Mouse (Mus musculus): ENCODE data around the gene Akt3. TPM values are rescaled to one million over a fixed set of nuclear protein-coding genes. Genes with fewer than 3 reads are reported as not detected.
A peak's percentile ranks its signal among the peaks of the same experiment; 100 is the strongest.

Akt3 gene
- polyA plus RNA-seq, 1 experiment = 8.7 TPM

DNA sequence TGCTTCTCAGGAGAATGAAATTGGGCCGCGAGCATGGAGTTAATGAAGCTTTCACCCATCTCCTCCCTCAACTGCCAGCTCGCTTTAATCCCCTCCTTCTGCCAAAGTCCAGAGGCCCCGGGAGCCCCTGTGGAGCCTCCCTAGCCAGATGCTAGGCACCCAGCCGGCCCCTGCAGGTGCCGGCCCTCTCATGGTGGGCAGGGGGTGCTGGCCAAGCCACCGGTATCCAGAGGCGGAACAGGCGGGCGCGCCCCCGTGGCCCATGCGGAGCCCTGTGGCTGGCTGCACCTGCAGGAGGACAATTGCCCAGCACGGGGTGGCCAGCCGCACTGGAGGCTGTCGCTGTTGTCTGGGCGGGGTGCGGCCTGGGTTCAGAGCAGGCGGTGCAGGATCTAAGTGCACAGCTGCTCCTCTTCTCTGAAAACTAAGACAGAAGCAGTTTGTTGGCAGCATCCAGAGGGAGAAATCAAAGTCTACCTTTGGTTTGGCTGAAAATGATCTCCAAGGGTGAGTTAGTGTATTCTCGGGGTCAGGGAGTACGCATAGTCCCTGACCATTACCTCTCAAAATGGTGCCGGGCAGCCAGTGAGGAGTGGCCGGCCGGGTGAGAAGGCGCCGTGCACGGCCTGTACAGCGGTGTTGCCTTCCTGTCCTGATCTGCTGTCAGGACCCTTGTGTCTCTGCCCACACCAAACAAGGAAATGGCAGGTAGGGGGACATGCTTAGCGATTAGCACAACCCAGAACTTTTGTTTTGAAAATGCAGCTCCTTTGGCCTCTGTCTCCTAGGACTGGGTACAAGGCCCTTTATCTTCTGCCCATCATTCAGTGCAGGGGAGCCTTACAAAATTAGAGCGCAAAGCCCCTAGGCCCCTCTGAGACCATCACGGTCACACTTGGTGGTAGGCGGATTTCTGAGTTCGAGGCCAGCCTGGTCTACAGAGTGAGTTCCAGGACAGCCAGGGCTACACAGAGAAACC is 260.0 kb downstream of the Akt3 start:
- Histone ChIP-seq H3K4me2 (ENCODE audit: low read depth) (no peak overlapping the region), H3ac (ENCODE audit: control insufficient read depth, insufficient read length) (no peak overlapping the region), H3K79me2 (ENCODE audit: control insufficient read depth, insufficient read depth) (no peaks in the 10 kb centered on the region), H3K4me3 (no peak overlapping the region), H3K27me3 (ENCODE audit: control insufficient read depth, insufficient read depth, insufficient read length) (no peaks in the 10 kb centered on the region), H3K36me3 (ENCODE audit: control insufficient read depth, insufficient read depth) (no peaks in the 10 kb centered on the region)
- TF ChIP-seq E2F4 (IDR thresholded peaks at IDR 0.05; ENCODE audit: insufficient read depth) (no peak), MYOG (IDR thresholded peaks at IDR 0.05; ENCODE audit: control insufficient read depth in 1 of 3, insufficient read depth in 1 of 3, insufficient read length in 2 of 3, low read depth in 2 of 3) (peak in 2 of 3 experiments; percentile 64 to 67), MYOD1 (IDR thresholded peaks at IDR 0.05; ENCODE audit: control insufficient read depth in 1 of 3, insufficient read length in 2 of 3, low read depth in 2 of 3) (peak in 1 of 3 experiments; percentile 46)

DNA sequence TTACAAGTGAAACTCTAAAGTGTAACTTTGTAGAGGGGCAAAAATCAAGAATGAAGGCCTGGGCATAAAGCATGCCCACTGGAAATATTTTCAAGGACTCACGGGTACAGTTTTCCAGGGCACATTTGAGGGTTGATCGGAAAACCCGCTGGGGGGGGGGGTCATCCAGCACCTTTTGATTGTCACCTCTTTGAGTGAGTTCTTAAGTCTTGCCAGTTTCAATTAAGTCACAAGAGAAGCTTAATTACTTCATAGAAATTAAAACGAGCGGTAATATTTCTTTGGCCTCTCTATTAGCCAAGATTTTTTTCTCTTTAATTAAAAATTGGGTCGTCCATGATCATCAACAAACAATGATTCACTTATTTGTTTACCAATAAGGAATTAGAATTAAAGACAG is 260.7 kb downstream of the Akt3 start:
- Histone ChIP-seq H3K79me2 (ENCODE audit: control insufficient read depth, insufficient read depth) (no peaks in the 10 kb centered on the region), H3K27me3 (ENCODE audit: control insufficient read depth, insufficient read depth, insufficient read length) (no peaks in the 10 kb centered on the region), H3ac (ENCODE audit: control insufficient read depth, insufficient read length) (no peak overlapping the region), H3K4me2 (ENCODE audit: low read depth) (no peak overlapping the region), H3K36me3 (ENCODE audit: control insufficient read depth, insufficient read depth) (no peaks in the 10 kb centered on the region), H3K4me3 (no peak overlapping the region)
- TF ChIP-seq SRF (IDR thresholded peaks at IDR 0.05; ENCODE audit: control insufficient read depth, insufficient read length, low read depth) (no peak), POLR2AphosphoS2 (IDR thresholded peaks at IDR 0.05; ENCODE audit: insufficient read length, low read depth) (no peak), MYOG (IDR thresholded peaks at IDR 0.05; ENCODE audit: control insufficient read depth in 1 of 3, insufficient read depth in 1 of 3, insufficient read length in 2 of 3, low read depth in 2 of 3) (no peak), TCF3 (IDR thresholded peaks at IDR 0.05; ENCODE audit: insufficient read length, low read depth) (no peak)

DNA sequence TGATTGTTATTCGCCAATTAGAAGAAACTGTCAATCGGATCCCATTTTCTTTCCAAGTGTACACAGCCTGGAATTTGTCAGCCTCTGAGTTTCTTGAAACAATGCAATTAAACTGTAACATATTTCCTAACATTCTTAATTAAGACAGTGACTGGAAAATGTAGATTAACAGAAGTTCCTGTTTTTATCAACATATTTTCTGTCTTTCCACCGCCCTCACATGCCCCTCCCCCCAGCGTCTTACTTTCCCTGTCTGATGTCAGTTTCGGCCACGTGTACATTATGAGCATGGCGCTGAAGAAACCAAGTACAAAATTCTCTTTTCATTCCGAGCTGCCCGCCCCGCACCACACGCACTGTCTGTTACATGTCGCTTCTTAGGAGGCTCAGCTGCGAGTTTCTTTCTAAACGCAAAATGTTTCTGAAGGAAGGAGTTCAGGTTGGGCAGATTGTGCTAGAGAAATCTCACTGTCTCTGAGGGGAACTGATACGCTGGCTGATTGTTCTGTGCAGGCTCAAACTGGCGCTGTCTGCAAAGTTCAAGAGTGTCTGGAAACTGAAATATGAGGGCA is 261.3 kb downstream of the Akt3 start:
- Histone ChIP-seq H3K4me2 (ENCODE audit: low read depth) (no peak overlapping the region), H3K79me2 (ENCODE audit: control insufficient read depth, insufficient read depth) (no peaks in the 10 kb centered on the region), H3ac (ENCODE audit: control insufficient read depth, insufficient read length) (no peak overlapping the region), H3K4me3 (no peak overlapping the region), H3K27me3 (ENCODE audit: control insufficient read depth, insufficient read depth, insufficient read length) (no peaks in the 10 kb centered on the region), H3K36me3 (ENCODE audit: control insufficient read depth, insufficient read depth) (no peaks in the 10 kb centered on the region)
- TF ChIP-seq MYOD1 (IDR thresholded peaks at IDR 0.05; ENCODE audit: control insufficient read depth in 1 of 3, insufficient read length in 2 of 3, low read depth in 2 of 3) (no peak), TCF3 (IDR thresholded peaks at IDR 0.05; ENCODE audit: insufficient read length, low read depth) (no peak), E2F4 (IDR thresholded peaks at IDR 0.05; ENCODE audit: insufficient read depth) (no peak), POLR2A (IDR thresholded peaks at IDR 0.05; ENCODE audit: insufficient read length, low read depth) (no peak), CEBPB (IDR thresholded peaks at IDR 0.05; ENCODE audit: insufficient read depth, poor library complexity, severe bottlenecking) (no peak), TCF12 (IDR thresholded peaks at IDR 0.05; ENCODE audit: insufficient read depth, poor library complexity, severe bottlenecking) (no peak), MYOG (IDR thresholded peaks at IDR 0.05; ENCODE audit: control insufficient read depth in 1 of 3, insufficient read depth in 1 of 3, insufficient read length in 2 of 3, low read depth in 2 of 3) (no peak)

DNA sequence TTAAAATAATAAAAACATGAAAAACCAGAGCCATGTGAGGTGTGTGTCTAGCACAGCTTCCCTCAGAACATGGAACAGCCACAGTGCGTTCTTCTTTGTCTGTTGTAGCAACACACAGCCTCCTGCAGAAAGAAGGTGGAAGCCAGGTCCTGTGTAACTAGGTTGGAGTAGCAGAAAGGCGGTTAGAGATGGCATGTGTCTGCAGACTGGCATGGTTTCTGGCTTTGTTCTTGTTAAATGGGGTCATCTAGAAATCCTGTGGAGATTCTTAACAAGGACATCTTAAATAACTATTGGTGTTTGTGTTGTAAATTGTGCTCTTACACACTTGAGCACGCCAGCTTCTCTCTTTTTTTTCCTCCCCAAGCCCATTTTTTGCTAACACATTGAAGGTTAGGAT is 261.8 kb downstream of the Akt3 start:
- no peak overlapping the region for H3ac ChIP-seq (ENCODE audit: control insufficient read depth, insufficient read length)
- no peaks in the 10 kb centered on the region for H3K36me3 ChIP-seq (ENCODE audit: control insufficient read depth, insufficient read depth)
- TF ChIP-seq MYOG (IDR thresholded peaks at IDR 0.05; ENCODE audit: control insufficient read depth in 1 of 3, insufficient read depth in 1 of 3, insufficient read length in 2 of 3, low read depth in 2 of 3) = no peak
- no peak for TF ChIP-seq POLR2A (IDR thresholded peaks at IDR 0.05; ENCODE audit: insufficient read length, low read depth)
- TF ChIP-seq MYOD1 (IDR thresholded peaks at IDR 0.05; ENCODE audit: control insufficient read depth in 1 of 3, insufficient read length in 2 of 3, low read depth in 2 of 3) = no peak
- TF ChIP-seq CEBPB (IDR thresholded peaks at IDR 0.05; ENCODE audit: insufficient read depth, poor library complexity, severe bottlenecking) = no peak
- no peak for TF ChIP-seq USF1 (IDR thresholded peaks at IDR 0.05; ENCODE audit: low read depth)
- no peak for TF ChIP-seq POLR2AphosphoS2 (IDR thresholded peaks at IDR 0.05; ENCODE audit: insufficient read length, low read depth)
- no peak for TF ChIP-seq E2F4 (IDR thresholded peaks at IDR 0.05; ENCODE audit: insufficient read depth)
- no peak for TF ChIP-seq TCF12 (IDR thresholded peaks at IDR 0.05; ENCODE audit: insufficient read depth, poor library complexity, severe bottlenecking)
- no peak for TF ChIP-seq SRF (IDR thresholded peaks at IDR 0.05; ENCODE audit: control insufficient read depth, insufficient read length, low read depth)
- TF ChIP-seq TCF3 (IDR thresholded peaks at IDR 0.05; ENCODE audit: insufficient read length, low read depth) = no peak
- TF ChIP-seq MAX (IDR thresholded peaks at IDR 0.05; ENCODE audit: low read depth) = no peak
- no peak for TF ChIP-seq REST (IDR thresholded peaks at IDR 0.05; ENCODE audit: insufficient read depth, insufficient read length)
- no peak overlapping the region for H3K4me3 ChIP-seq
- H3K27me3 ChIP-seq (ENCODE audit: control insufficient read depth, insufficient read depth, insufficient read length) = no peaks in the 10 kb centered on the region
- no peaks in the 10 kb centered on the region for H3K79me2 ChIP-seq (ENCODE audit: control insufficient read depth, insufficient read depth)
- H3K4me2 ChIP-seq (ENCODE audit: low read depth) = no peak overlapping the region

DNA sequence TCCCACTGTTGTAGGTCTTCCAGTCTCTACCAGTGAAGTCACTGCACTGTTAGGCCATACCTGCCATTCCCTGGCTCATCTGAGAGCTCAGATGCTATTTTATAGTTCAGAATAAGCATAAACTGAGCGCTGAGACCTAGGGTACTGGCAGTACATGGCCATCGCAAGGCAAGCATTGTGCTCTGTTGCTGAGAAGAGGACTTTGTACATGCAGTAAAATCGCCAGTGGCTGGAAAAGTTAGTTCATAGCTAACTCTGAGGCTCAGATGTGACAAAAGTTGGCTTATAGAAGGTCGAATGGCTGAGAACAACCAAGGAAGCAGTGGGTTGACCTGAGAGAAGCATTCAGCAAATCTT is 262.6 kb downstream of the Akt3 start:
- TF ChIP-seq TCF3 (IDR thresholded peaks at IDR 0.05; ENCODE audit: insufficient read length, low read depth) (no peak), SRF (IDR thresholded peaks at IDR 0.05; ENCODE audit: control insufficient read depth, insufficient read length, low read depth) (no peak), CEBPB (IDR thresholded peaks at IDR 0.05; ENCODE audit: insufficient read depth, poor library complexity, severe bottlenecking) (no peak), E2F4 (IDR thresholded peaks at IDR 0.05; ENCODE audit: insufficient read depth) (no peak)
- no peak overlapping the region for H3ac ChIP-seq (ENCODE audit: control insufficient read depth, insufficient read length)

More for the DNA sequence above, 262.6 kb downstream of the Akt3 start:
- Histone ChIP-seq H3K4me3 (no peak overlapping the region), H3K4me2 (ENCODE audit: low read depth) (no peak overlapping the region), H3K79me2 (ENCODE audit: control insufficient read depth, insufficient read depth) (no peaks in the 10 kb centered on the region), H3K36me3 (ENCODE audit: control insufficient read depth, insufficient read depth) (no peaks in the 10 kb centered on the region), H3K27me3 (ENCODE audit: control insufficient read depth, insufficient read depth, insufficient read length) (no peaks in the 10 kb centered on the region)

Measured in myocyte (in vitro differentiated cells).